Mouse (Mus musculus): ENCODE results near the gene Fam234a.

GRCm38 (mm10) chr17:26188091-26188805 is 55.8 kb downstream of the Fam234a start:
- no peak for TF ChIP-seq EP300 (IDR thresholded peaks at IDR 0.05; ENCODE audit: low read depth)
- TF ChIP-seq CTCF (IDR thresholded peaks at IDR 0.05; ENCODE audit: low read depth): no peak
